Mouse (Mus musculus): ENCODE measurements around the gene Taar7d. TPM values are rescaled to one million over a fixed set of nuclear protein-coding genes. Genes with fewer than 3 reads are reported as not detected.

Gene Taar7d
- polyA plus RNA-seq (2015; fragmentation: Nextera tagmentation; extraction: Ambion mirVana): not detected in 2 replicates

DNA sequence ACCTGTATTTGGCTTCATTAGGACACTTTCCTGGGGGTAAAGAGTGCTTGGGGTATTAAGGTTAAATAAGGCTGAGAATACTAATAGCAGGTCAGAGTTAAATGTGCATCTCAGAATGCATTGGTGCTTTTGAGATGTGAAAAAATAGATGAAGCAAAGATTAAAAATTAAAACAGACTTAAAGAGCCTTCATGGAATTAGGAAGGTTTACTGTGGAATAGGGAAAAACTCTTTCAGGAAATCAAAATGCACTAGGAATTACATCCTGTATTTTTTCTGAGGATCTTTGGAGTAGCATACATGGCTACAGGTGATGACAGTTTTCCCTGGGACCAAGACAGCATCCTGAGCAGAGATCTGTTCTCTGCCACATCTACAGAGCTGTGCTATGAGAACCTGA, at the start of gene Taar7d:
Gene Taar7d, plus strand, starts transcription at position 301 of the 400 bp plus-strand sequence.
- no peak for ATAC-seq (ENCODE audit: insufficient read depth)

DNA sequence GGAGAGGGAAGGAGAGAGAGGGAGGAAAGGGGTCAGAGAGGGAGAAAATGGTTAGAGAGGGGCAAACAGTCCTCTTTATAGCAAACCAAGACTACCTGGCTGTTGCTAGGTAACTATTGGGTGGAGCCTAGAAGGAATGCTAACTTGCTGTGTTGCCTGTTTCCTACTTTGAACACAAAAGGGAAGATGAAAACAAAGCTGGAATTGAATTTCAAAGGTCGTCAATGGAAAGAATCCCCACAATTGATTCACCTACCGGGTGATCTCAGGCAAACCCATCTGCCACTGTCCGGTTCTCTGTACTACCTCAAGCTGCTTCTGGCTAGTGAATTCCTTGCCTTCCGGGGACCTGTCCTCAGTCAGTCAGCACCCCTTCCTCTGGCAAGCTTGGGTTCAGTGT, 49.1 kb upstream of the Taar7d start:
- no peaks in the 10 kb centered on the region for H3K4me1 ChIP-seq (replicated peaks)
- no peak for ATAC-seq (ENCODE audit: insufficient read depth)
- no peaks in the 10 kb centered on the region for H3K36me3 ChIP-seq (replicated peaks)
- H3K27me3 ChIP-seq: no peaks in the 10 kb centered on the region
- H3K4me2 ChIP-seq: no peak overlapping the region
- H3K27ac ChIP-seq (replicated peaks): no peak overlapping the region
- no peak overlapping the region for H3K9ac ChIP-seq
- WGBS (ENCODE audit: insufficient replicate concordance): 43% methylated on average over 4 of the region's 4 CpGs
- no peaks in the 10 kb centered on the region for H3K9me3 ChIP-seq (replicated peaks)
- H3K4me3 ChIP-seq (replicated peaks): no peak overlapping the region

More for the DNA sequence above, at the start of gene Taar7d:
- no peaks in the 10 kb centered on the region for H3K9me3 ChIP-seq (replicated peaks)
- H3K4me3 ChIP-seq (replicated peaks): no peak within 1 kb of the TSS
- H3K4me2 ChIP-seq: no peak within 1 kb of the TSS
- H3K27me3 ChIP-seq: no peaks in the 10 kb centered on the region
- no peaks in the 10 kb centered on the region for H3K4me1 ChIP-seq (replicated peaks)
- no peak within 1 kb of the TSS for H3K9ac ChIP-seq
- H3K36me3 ChIP-seq (replicated peaks): no peaks in the 10 kb centered on the region
- H3K27ac ChIP-seq (replicated peaks): no peak within 1 kb of the TSS

DNA sequence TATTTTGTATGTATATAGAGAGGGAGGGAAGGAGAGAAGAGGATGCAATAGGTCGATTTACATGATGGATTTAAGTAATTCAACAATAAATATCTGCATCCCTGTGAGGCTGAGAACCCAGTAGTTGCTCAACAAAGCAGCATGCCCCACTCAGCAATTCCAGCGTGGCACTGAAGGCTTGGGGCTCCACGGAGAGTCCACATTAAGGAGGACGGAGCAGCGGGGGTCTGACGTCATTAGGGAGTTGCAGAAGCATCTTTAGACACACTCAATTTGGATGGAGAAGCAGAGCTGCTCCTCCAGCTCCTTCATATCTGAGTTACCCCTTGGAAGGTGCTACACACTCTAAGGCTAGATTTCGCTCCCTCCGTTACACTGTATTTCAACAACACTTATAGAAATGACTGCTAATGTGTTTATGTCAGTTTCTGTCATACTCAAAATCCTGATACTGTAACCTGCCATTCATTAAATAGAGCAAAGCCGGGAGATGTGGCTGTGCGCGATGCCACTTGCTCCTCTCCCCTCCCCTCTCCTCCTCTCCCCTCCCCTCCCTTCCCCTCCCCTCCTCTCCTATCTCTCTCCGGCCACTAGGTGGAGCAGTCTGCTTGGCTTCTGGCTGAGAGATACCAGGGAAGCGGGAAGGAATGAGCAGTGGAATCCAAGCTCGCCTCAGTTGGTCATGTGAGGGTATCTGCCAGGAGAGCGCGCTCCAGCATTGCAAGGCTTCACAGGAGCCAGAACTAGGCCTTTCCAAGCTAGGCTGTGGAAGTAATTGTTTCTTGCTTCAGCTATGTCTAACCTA, 47.9 kb upstream of the Taar7d start:
- ATAC-seq (ENCODE audit: insufficient read depth): peak; percentile 7; the same call in 1 of the 2 replicates
- Histone ChIP-seq H3K36me3 (replicated peaks) (no peaks in the 10 kb centered on the region), H3K9me3 (replicated peaks) (no peaks in the 10 kb centered on the region), H3K4me3 (replicated peaks) (no peak overlapping the region), H3K27ac (replicated peaks) (no peak overlapping the region), H3K4me2 (no peak overlapping the region), H3K9ac (no peak overlapping the region), H3K4me1 (replicated peaks) (no peaks in the 10 kb centered on the region), H3K27me3 (no peaks in the 10 kb centered on the region)
- WGBS (ENCODE audit: insufficient replicate concordance): 33% methylated on average over 16 of the region's 16 CpGs

DNA sequence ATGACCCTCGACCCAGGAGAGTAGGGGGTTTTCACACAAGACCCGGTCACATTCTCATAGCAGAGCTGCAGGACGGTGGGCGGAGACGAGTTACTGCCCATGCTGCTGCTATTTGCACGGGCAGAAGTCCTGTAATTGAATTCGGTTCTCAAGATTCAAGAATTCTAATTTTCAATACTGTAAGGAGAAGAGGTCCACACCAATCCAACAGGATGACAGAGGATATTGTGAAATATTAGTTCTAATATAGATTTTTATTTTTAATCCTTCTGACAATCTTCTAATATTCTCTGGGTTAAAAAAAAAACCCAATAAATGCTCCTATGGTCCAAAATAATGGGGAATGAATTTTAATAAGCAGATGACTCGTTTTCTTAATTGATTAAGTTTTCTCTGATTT, 41.5 kb upstream of the Taar7d start, which contains the start of gene Taar6:
Gene Taar6, minus strand, starts transcription at position 101 of the 400 bp plus-strand sequence.
- 59% methylated on average over 8 of the region's 8 CpGs for WGBS (ENCODE audit: insufficient replicate concordance)
- no peaks in the 10 kb centered on the region for H3K4me1 ChIP-seq (replicated peaks)
- H3K9ac ChIP-seq: no peak within 1 kb of the TSS
- no peak within 1 kb of the TSS for H3K4me3 ChIP-seq (replicated peaks)
- H3K9me3 ChIP-seq (replicated peaks): no peaks in the 10 kb centered on the region
- no peak within 1 kb of the TSS for H3K4me2 ChIP-seq
- no peak for ATAC-seq (ENCODE audit: insufficient read depth)
- no peaks in the 10 kb centered on the region for H3K27me3 ChIP-seq
- H3K36me3 ChIP-seq (replicated peaks): no peaks in the 10 kb centered on the region
- H3K27ac ChIP-seq (replicated peaks): no peak within 1 kb of the TSS

DNA sequence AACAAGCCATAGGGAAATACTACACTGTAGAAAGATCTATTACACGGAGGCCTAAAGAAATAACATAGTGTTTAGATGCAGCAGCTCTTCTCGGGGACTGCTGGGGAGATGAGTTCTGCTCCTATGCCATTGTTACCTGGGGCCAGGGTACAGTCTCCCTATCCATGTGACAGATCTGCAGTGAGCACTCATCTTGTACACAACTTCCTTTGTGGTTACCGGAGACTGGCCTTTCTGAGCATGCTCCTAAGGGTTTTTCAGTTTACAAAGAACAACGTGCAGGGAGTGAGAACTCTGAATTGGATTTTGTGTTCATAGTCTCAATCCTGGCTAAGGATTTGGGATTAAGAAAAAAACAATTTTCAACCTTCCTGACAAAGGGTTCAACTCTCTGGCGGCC, 40.6 kb upstream of the Taar7d start:
- WGBS (ENCODE audit: insufficient replicate concordance): 36% methylated on average over 5 of the region's 5 CpGs
- no peak overlapping the region for H3K4me3 ChIP-seq (replicated peaks)

DNA sequence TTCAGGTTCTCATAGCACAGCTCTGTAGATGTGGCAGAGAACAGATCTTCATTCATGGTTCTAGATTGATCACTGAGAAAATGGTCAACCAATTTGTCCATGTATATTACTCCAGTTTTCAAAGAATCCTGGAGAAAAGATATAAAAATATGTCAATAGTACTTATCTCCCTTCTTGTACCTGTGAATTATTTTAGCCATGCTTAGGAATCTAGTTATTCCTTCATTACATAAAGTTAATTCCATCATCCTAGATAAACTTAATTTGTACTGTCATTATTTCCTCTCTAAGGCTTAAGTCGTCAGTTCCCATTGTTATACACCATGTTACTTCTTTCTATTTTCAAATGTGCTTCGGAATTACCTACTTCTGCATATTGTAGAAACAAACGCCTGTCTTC, 33.6 kb upstream of the Taar7d start, which contains the start of gene Taar7a:
Gene Taar7a, minus strand, starts transcription at position 101 of the 400 bp plus-strand sequence.
- no peaks in the 10 kb centered on the region for H3K27me3 ChIP-seq
- 65% methylated on average over 3 of the region's 3 CpGs for WGBS (ENCODE audit: insufficient replicate concordance)
- H3K9ac ChIP-seq: no peak within 1 kb of the TSS
- H3K4me3 ChIP-seq (replicated peaks): no peak within 1 kb of the TSS
- no peaks in the 10 kb centered on the region for H3K36me3 ChIP-seq (replicated peaks)
- H3K9me3 ChIP-seq (replicated peaks): no peaks in the 10 kb centered on the region
- no peaks in the 10 kb centered on the region for H3K4me1 ChIP-seq (replicated peaks)
- H3K27ac ChIP-seq (replicated peaks): no peak within 1 kb of the TSS
- no peak within 1 kb of the TSS for H3K4me2 ChIP-seq
- no peak for ATAC-seq (ENCODE audit: insufficient read depth)

More for the DNA sequence above, 40.6 kb upstream of the Taar7d start:
- Histone ChIP-seq H3K4me2 (no peak overlapping the region), H3K27ac (replicated peaks) (no peak overlapping the region), H3K9ac (no peak overlapping the region), H3K9me3 (replicated peaks) (no peaks in the 10 kb centered on the region), H3K4me1 (replicated peaks) (no peaks in the 10 kb centered on the region), H3K36me3 (replicated peaks) (no peaks in the 10 kb centered on the region), H3K27me3 (no peaks in the 10 kb centered on the region)
- no peak for ATAC-seq (ENCODE audit: insufficient read depth)

DNA sequence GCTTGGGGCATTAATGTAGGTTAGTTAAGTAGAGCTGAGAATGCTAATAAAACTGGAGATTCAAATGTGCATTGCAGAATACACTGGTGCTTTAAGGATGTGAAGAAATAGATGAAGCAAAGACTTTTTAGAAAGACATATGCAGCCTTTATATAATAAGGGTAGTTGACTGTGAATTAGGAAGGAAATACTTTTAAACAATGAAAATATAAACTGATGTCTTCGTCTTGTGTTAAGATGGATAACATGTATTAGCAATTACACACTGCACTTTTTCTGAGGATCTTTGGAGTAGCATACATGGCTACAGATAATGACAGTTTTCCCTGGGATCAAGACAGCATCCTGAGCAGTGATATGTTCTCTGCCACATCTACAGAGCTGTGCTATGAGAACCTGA, 27.4 kb upstream of the Taar7d start, which contains the start of gene Taar7b:
Gene Taar7b, plus strand, starts transcription at position 301 of the 400 bp plus-strand sequence.
- no peak within 1 kb of the TSS for H3K4me3 ChIP-seq (replicated peaks)
- ATAC-seq (ENCODE audit: insufficient read depth): no peak
- H3K4me2 ChIP-seq: no peak within 1 kb of the TSS
- H3K9ac ChIP-seq: no peak within 1 kb of the TSS
- H3K4me1 ChIP-seq (replicated peaks): no peaks in the 10 kb centered on the region
- no peaks in the 10 kb centered on the region for H3K27me3 ChIP-seq
- no peaks in the 10 kb centered on the region for H3K9me3 ChIP-seq (replicated peaks)
- H3K36me3 ChIP-seq (replicated peaks): no peaks in the 10 kb centered on the region
- 67% methylated on average over 1 of the region's 1 CpGs for WGBS (ENCODE audit: insufficient replicate concordance)
- no peak within 1 kb of the TSS for H3K27ac ChIP-seq (replicated peaks)

DNA sequence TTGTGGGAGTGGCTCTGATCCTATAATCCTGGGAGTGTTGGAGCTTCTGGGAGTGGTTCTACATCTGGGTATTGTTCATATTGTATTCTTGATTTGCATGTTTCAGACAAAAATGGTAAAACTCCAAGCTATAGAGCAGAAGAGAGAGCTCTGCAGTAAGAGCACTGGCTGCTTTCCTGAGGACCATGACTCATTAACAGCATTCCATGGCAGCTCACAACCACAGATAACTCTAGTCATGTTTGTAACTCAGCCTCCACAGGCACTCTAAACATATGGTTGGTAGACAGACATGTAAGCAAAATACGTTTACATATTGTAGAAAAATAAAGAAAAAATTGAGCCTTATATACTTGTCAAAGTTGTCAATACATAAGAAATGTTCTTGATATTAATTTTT, 20.6 kb upstream of the Taar7d start:
- Histone ChIP-seq H3K4me3 (replicated peaks) (no peak overlapping the region), H3K9ac (no peak overlapping the region), H3K4me1 (replicated peaks) (peaks cover 20% of the 10 kb centered on the region), H3K27me3 (no peaks in the 10 kb centered on the region), H3K36me3 (replicated peaks) (no peaks in the 10 kb centered on the region), H3K4me2 (no peak overlapping the region), H3K9me3 (replicated peaks) (no peaks in the 10 kb centered on the region), H3K27ac (replicated peaks) (no peak overlapping the region)
- ATAC-seq (ENCODE audit: insufficient read depth): no peak
- 31% methylated on average over 1 of the region's 1 CpGs for WGBS (ENCODE audit: insufficient replicate concordance)

DNA sequence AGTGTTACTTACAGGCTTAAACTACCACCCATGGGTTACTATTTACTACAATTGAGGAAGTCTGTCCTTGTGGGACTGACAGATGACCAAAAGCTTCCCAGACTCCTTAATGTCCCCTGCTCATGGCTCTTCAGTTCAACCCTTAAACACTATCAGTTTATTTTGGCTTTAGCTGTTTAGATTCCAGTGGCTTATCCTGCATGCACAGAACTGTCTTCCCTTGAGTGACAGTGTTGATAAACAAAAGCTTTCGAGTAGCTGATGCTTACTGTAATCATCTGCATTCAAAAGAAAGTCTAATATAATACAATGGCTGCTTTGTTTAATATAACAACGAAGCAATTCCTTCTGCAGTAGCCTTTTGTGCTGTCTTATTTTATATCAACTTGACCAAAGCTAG, 20.0 kb upstream of the Taar7d start:
- Histone ChIP-seq H3K27me3 (no peaks in the 10 kb centered on the region), H3K4me1 (replicated peaks) (peaks cover 20% of the 10 kb centered on the region), H3K9ac (no peak overlapping the region), H3K4me2 (no peak overlapping the region), H3K27ac (replicated peaks) (no peak overlapping the region), H3K36me3 (replicated peaks) (no peaks in the 10 kb centered on the region), H3K9me3 (replicated peaks) (no peaks in the 10 kb centered on the region), H3K4me3 (replicated peaks) (no peak overlapping the region)
- 17% methylated on average over 2 of the region's 2 CpGs for WGBS (ENCODE audit: insufficient replicate concordance)
- ATAC-seq (ENCODE audit: insufficient read depth): peak; percentile 75

DNA sequence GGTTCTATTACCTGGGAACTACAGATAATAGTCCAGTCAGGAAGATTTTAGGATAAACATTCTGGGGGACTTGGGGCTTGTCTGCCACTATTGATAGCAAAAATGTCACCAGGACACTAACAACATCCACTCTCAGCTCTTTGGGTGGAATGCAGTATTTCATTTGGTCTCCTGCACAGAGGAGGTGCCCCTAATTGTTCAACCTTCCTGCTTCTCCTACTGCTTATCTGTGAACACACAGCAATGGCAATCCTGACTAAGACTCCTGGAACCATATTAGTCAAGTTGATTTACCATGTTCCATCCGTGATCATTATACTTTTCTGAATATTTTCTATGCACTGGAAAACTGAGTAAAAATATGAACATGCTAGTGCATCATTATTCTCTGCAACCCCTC, 18.9 kb upstream of the Taar7d start:
- Histone ChIP-seq H3K4me1 (replicated peaks) (peaks cover 20% of the 10 kb centered on the region), H3K4me3 (replicated peaks) (no peak overlapping the region), H3K36me3 (replicated peaks) (no peaks in the 10 kb centered on the region), H3K9ac (no peak overlapping the region), H3K4me2 (no peak overlapping the region), H3K27me3 (no peaks in the 10 kb centered on the region), H3K27ac (replicated peaks) (no peak overlapping the region), H3K9me3 (replicated peaks) (no peaks in the 10 kb centered on the region)
- WGBS (ENCODE audit: insufficient replicate concordance): 36% methylated on average over 1 of the region's 1 CpGs
- ATAC-seq (ENCODE audit: insufficient read depth): 0 out of 2 replicates have a peak, but pooled peaks have one; percentile 31

DNA sequence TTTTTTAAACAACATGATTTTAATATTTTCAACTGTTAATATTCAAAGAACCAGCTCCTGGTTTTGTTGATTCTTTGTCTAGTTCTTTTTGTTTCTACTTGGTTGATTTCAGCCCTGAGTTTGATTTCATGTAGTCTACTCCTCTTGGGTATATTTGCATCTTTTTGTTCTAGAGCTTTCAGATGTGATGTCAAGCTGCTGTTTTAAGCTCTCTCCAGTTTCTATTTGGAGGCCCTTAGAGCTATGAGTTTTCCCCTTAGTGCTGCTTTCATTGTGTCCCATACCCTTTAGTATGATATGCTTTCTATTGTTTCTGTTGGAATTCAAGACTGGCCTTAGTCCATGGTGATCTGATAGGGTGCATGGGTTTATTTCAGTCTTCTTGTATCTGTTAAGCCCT, 4.3 kb downstream of the Taar7d start:
- Histone ChIP-seq H3K9me3 (replicated peaks) (no peaks in the 10 kb centered on the region), H3K4me2 (no peak overlapping the region), H3K9ac (no peak overlapping the region), H3K4me3 (replicated peaks) (no peak overlapping the region), H3K4me1 (replicated peaks) (no peaks in the 10 kb centered on the region), H3K27ac (replicated peaks) (no peak overlapping the region), H3K36me3 (replicated peaks) (no peaks in the 10 kb centered on the region), H3K27me3 (no peaks in the 10 kb centered on the region)
- no peak for ATAC-seq (ENCODE audit: insufficient read depth)

DNA sequence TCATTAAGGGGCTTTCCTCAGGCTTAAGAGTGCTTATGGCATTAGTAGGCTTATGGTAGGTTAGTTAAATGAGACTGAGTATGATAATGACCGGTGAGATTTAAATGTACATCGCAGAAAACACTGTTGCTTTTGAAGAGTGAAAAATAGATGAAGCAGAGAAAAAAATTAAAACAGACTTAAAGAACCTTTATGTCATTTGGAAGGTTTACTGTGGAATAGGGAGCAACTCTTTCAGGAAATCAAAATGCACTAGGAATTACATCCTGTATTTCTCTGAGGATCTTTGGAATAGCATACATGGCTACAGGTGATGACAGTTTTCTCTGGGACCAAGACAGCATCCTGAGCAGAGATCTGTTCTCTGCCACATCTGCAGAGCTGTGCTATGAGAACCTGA, 10.3 kb downstream of the Taar7d start, which contains the start of gene Taar7e:
Gene Taar7e, plus strand, starts transcription at position 301 of the 400 bp plus-strand sequence.
- Histone ChIP-seq H3K4me3 (replicated peaks) (no peak within 1 kb of the TSS), H3K9me3 (replicated peaks) (no peaks in the 10 kb centered on the region), H3K4me1 (replicated peaks) (peaks cover 13% of the 10 kb centered on the region), H3K27me3 (no peaks in the 10 kb centered on the region), H3K9ac (no peak within 1 kb of the TSS), H3K27ac (replicated peaks) (no peak within 1 kb of the TSS), H3K4me2 (no peak within 1 kb of the TSS), H3K36me3 (replicated peaks) (no peaks in the 10 kb centered on the region)
- ATAC-seq (ENCODE audit: insufficient read depth): no peak
- WGBS (ENCODE audit: insufficient replicate concordance): 75% methylated on average over 2 of the region's 2 CpGs
